Mouse (Mus musculus) heart, embryonic 15.5 days (tissue): ENCODE results near the gene Polr3gl. TPM values are rescaled to one million over a fixed set of nuclear protein-coding genes. Genes with fewer than 3 reads are reported as not detected.

Experiments used
- ATAC-seq: fragments of 200-750 bp; cut with Nextera tagmentation; replicated peaks from 2 replicates; pipeline ENCODE4 v1.8.0; 2017; ENCODE audit warnings: low read depth, moderate TSS enrichment; ENCODE audit not compliant: insufficient number of reproducible peaks, insufficient read depth, low FRiP score
- H3K27ac ChIP-seq: fragments of 300-500 bp; sonication (generic); 2 replicates; pipeline ENCODE4 v1.5.1; 2015; ENCODE audit warnings: mild to moderate bottlenecking, inconsistent platforms
- H3K27me3 ChIP-seq: fragments of 300-500 bp; sonication (generic); 2 replicates; pipeline ENCODE4 v1.6.1; 2015; ENCODE audit warnings: inconsistent platforms
- H3K36me3 ChIP-seq: fragments of 300-500 bp; sonication (generic); 2 replicates; pipeline ENCODE4 v1.6.1; 2015; ENCODE audit warnings: mild to moderate bottlenecking, inconsistent platforms
- H3K4me1 ChIP-seq: fragments of 300-500 bp; sonication (generic); replicated peaks from 2 replicates; pipeline ENCODE4 v1.6.1; 2015; ENCODE audit warnings: inconsistent platforms
- H3K4me2 ChIP-seq: fragments of 300-500 bp; sonication (generic); 2 replicates; pipeline ENCODE4 v1.6.1; 2015; ENCODE audit warnings: inconsistent platforms, mild to moderate bottlenecking, moderate library complexity
- H3K4me3 ChIP-seq: fragments of 300-500 bp; sonication (generic); 2 replicates; pipeline ENCODE4 v1.5.1; 2015; ENCODE audit warnings: mild to moderate bottlenecking, inconsistent platforms
- H3K9ac ChIP-seq: fragments of 300-500 bp; sonication (generic); 2 replicates; pipeline ENCODE4 v1.6.1; 2015; ENCODE audit warnings: mild to moderate bottlenecking, inconsistent platforms
- H3K9me3 ChIP-seq: fragments of 300-500 bp; sonication (generic); replicated peaks from 2 replicates; pipeline ENCODE4 v1.6.1; 2016; ENCODE audit warnings: inconsistent platforms
- WGBS: fragments of 180-500 bp; shearing (Covaris S2); methylation state at CpG from one replicate; pipeline ENCODE4 v1.1.7; 2015; ENCODE audit warnings: mixed read lengths; 5-methylcytosine and 5-hydroxymethylcytosine counted together
- polyA plus RNA-seq: library from polyadenylated mRNA; unstranded; fragments of >200 nt; fragmentation: Nextera tagmentation; extraction: Ambion mirVana; gene quantifications from 2 replicates; pipeline ENCODE4 v1.2.1, GENCODE M21; 2015

Polr3gl gene
- polyA plus RNA-seq, 1 experiment from 2014 or later, result 34.8 TPM

- Histone ChIP-seq H3K4me2 (no peak overlapping the region), H3K27me3 (no peaks in the 10 kb centered on the region), H3K27ac (peak overlapping the region; percentile 98; the same call in 1 of the 2 replicates), H3K4me3 (no peak overlapping the region), H3K4me1 (peaks cover 54% of the 10 kb centered on the region), H3K9ac (no peak overlapping the region), H3K9me3 (no peaks in the 10 kb centered on the region), H3K36me3 (no peaks in the 10 kb centered on the region)
- WGBS, result 78% methylated on average over 12 of the region's 12 CpGs
- ATAC-seq, result no peak
Measured at GRCm38 (mm10) chr3:96578561-96579238, 15.3 kb downstream of the Polr3gl start.

GRCm38 (mm10) chr3:96577566-96577965 lies 16.4 kb downstream of the Polr3gl start:
- no peak for ATAC-seq
- Histone ChIP-seq H3K4me3 (peak overlapping the region; percentile 32; the same call in 1 of the 2 replicates), H3K4me2 (peak overlapping the region; percentile 60), H3K27ac (peak overlapping the region; percentile 98), H3K36me3 (no peaks in the 10 kb centered on the region), H3K27me3 (no peaks in the 10 kb centered on the region), H3K9ac (peak overlapping the region; percentile 46), H3K9me3 (no peaks in the 10 kb centered on the region), H3K4me1 (peaks cover 60% of the 10 kb centered on the region)
- 67% methylated on average over 4 of the region's 4 CpGs for WGBS

DNA sequence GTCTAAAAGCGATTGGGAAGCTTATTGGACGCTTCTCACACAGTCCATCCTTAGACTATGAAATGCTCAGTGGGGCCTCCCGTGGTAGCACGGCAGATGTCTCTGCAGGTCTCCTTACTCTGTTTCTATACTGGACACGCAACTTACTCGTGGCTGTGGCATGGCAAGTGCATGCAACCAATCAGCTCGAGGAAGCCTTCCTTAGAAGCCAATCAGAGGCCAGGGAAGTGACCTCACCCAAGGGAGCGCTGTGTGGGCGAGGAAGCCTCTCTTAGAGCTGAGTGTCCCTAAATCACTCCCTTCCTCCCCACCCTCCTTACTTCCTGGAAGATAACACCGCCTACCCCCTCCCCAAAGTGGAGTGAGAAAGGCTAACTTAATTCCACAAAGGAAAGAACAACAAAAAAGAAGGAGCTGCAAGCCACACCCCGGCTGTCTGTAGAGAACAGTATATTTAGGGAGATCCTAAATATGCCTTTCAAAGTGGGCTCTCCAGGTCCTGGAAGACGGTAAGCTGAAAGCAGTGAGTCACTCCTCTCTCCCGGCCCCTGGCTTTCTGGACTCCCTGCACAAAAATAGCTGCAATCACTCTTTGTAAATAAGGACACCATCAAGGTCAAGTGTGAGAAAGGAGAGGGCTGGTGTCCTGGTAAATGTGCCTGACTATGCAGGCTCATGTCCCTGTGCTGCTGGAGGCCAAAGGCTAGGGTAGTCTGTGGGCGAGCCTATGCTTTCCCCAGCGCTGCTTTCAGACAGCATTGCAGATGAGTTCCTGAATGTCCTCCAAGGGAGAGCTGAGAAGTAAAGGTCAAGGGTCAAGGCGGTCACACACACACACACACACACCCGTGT lies 17.1 kb downstream of the Polr3gl start, which contains the start of gene Gm16253:
Gene Gm16253 (plus strand): TSS at position 295 of the 852 bp plus-strand sequence.
- H3K9me3 ChIP-seq, result no peaks in the 10 kb centered on the region
- peak within 1 kb of the TSS; percentile 60 for H3K4me2 ChIP-seq
- WGBS, result 7% methylated on average over 17 of the region's 17 CpGs
- H3K4me3 ChIP-seq, result peak within 1 kb of the TSS; percentile 32
- H3K27ac ChIP-seq, result peak within 1 kb of the TSS; percentile 98
- H3K36me3 ChIP-seq, result no peaks in the 10 kb centered on the region
- H3K4me1 ChIP-seq, result peaks cover 62% of the 10 kb centered on the region
- ATAC-seq, result peak; percentile 92
- H3K9ac ChIP-seq, result peak within 1 kb of the TSS; percentile 46
- no peaks in the 10 kb centered on the region for H3K27me3 ChIP-seq

- no peaks in the 10 kb centered on the region for H3K27me3 ChIP-seq
- WGBS, result 22% methylated on average over 14 of the region's 14 CpGs
- H3K4me3 ChIP-seq, result peak overlapping the region; percentile 32
- peak overlapping the region; percentile 60 for H3K4me2 ChIP-seq
- H3K9me3 ChIP-seq, result no peaks in the 10 kb centered on the region
- peak overlapping the region; percentile 98 for H3K27ac ChIP-seq
- peak; percentile 50 for ATAC-seq
- no peaks in the 10 kb centered on the region for H3K36me3 ChIP-seq
- H3K9ac ChIP-seq, result peak overlapping the region; percentile 43
- H3K4me1 ChIP-seq, result peaks cover 69% of the 10 kb centered on the region
Measured at GRCm38 (mm10) chr3:96576005-96576658, 17.8 kb downstream of the Polr3gl start.

- Histone ChIP-seq H3K9me3 (no peaks in the 10 kb centered on the region), H3K4me2 (peak overlapping the region; percentile 60), H3K9ac (peak overlapping the region; percentile 43; the same call in 1 of the 2 replicates), H3K4me3 (peak overlapping the region; percentile 32; the same call in 1 of the 2 replicates), H3K27me3 (no peaks in the 10 kb centered on the region), H3K27ac (peak overlapping the region; percentile 98), H3K4me1 (peaks cover 70% of the 10 kb centered on the region), H3K36me3 (no peaks in the 10 kb centered on the region)
- ATAC-seq, result no peak
- 83% methylated on average over 8 of the region's 8 CpGs for WGBS
Measured at GRCm38 (mm10) chr3:96575272-96575984, 18.6 kb downstream of the Polr3gl start.

DNA sequence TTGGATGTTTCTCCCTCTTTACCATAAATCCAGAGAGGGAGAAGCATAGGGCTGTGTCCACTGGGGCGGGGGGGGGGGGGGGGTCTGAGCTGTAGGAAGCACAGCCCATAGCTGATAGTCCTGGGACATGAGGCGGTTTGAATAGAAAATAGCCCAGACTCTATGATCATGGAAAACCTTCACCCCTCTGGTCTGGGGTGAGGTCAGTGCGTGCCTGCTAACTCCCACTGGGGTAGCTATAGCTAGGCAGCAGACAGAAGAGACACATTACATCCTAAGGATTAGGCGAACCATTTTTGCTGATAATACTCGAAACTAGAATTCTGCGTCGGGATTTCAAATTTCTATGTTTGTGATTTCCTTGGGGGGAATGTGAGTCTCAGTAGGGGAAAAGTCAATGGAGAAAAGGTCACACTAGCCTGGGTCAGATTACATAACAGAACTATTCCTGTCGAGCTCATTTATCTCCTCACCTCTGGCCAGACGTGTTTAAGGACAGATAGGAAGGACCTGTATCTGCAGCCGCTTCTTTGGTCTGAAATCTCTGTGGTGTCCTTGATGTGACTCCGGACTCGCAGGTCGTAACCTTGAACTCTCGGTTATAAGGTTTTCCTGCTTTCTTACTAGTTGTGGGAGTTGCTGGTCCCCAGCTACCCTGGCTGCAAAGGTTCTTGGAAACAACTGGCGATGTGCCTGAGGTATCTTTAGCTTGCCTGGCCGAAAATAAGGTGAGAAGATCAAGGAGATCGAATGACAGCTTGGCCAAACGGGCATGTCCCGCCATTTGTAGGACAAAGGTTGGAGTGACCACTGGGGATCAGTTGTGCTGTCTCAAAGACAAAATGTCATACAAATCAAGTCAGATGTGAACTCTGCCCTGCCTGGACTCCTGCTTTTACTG lies 20.1 kb downstream of the Polr3gl start:
- Histone ChIP-seq H3K27me3 (no peaks in the 10 kb centered on the region), H3K9ac (no peak overlapping the region), H3K27ac (peak overlapping the region; percentile 39), H3K4me3 (no peak overlapping the region), H3K36me3 (no peaks in the 10 kb centered on the region), H3K4me1 (peaks cover 69% of the 10 kb centered on the region), H3K9me3 (no peaks in the 10 kb centered on the region), H3K4me2 (no peak overlapping the region)
- 46% methylated on average over 18 of the region's 19 CpGs for WGBS
- no peak for ATAC-seq

- Histone ChIP-seq H3K4me3 (no peak overlapping the region), H3K9me3 (no peaks in the 10 kb centered on the region), H3K4me1 (peaks cover 59% of the 10 kb centered on the region), H3K27me3 (no peaks in the 10 kb centered on the region), H3K4me2 (no peak overlapping the region), H3K27ac (peak overlapping the region; percentile 73), H3K9ac (no peak overlapping the region), H3K36me3 (no peaks in the 10 kb centered on the region)
- no peak for ATAC-seq
- 64% methylated on average over 16 of the region's 16 CpGs for WGBS
Measured at GRCm38 (mm10) chr3:96571896-96572698, 21.9 kb downstream of the Polr3gl start.

DNA sequence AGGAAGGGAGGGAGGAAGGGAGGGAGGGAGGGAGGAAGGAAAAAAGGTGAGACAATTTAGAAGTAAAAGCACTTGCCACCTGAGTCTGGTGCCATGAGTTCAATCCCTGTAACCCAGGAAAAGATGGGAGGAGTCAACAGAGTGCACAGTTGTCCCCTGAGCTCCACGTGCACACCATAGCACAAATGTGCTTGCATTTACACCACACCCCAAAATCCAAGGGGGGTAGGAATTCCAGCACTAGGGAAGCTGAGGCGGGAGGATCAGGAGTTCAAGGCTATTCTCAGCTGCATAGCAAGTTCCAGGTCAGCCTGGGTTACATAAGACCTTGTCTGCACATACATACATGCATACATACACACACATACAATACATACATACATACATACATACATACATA lies 22.6 kb downstream of the Polr3gl start:
- 81% methylated on average over 2 of the region's 2 CpGs for WGBS
- Histone ChIP-seq H3K36me3 (no peaks in the 10 kb centered on the region), H3K4me3 (no peak overlapping the region), H3K27ac (peak overlapping the region; percentile 73; the same call in 1 of the 2 replicates), H3K27me3 (no peaks in the 10 kb centered on the region), H3K4me1 (peaks cover 56% of the 10 kb centered on the region), H3K9ac (no peak overlapping the region), H3K4me2 (no peak overlapping the region), H3K9me3 (no peaks in the 10 kb centered on the region)
- ATAC-seq, result no peak

DNA sequence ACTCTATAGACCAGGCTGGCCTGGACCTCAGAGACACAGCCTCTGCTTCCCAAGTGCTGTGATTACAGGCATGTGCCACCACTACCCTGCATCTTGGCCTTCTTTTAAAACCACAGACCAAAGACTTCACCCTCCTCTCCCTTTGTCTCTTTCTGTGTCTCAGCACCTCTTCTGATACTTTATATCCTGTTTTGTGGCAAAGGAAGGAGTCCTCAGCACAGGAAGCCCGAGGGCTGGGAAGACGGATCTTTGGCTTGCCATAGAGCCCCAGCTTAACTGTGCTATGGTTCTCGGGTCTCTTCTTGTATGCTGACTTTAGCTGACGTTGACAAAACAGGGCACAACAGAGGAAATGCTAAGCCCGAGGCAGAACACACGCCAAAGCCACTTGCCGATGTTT lies 23.3 kb downstream of the Polr3gl start:
- peak overlapping the region; percentile 23; the same call in 1 of the 2 replicates for H3K27ac ChIP-seq
- peaks cover 51% of the 10 kb centered on the region for H3K4me1 ChIP-seq
- no peak overlapping the region for H3K4me2 ChIP-seq
- H3K27me3 ChIP-seq, result no peaks in the 10 kb centered on the region
- H3K9me3 ChIP-seq, result no peaks in the 10 kb centered on the region
- no peak overlapping the region for H3K9ac ChIP-seq
- WGBS, result 56% methylated on average over 7 of the region's 7 CpGs
- ATAC-seq, result no peak
- no peak overlapping the region for H3K4me3 ChIP-seq
- no peaks in the 10 kb centered on the region for H3K36me3 ChIP-seq
